Mouse (Mus musculus) Patski (cell line): Measurements from ENCODE around the gene Senp7. TPM values are rescaled to one million over a fixed set of nuclear protein-coding genes. Genes with fewer than 3 reads are reported as not detected.
"Not testable (repeated sequence)": the region's sequence is repeated elsewhere in the genome, so short reads cannot be mapped to it uniquely, and the experiment has no call there.

Experiments
- ATAC-seq: fragments of 100-300 bp; one replicate; pipeline ENCODE4 v1.8.0; 2021
- CTCF ChIA-PET: fragments of 350-600 bp; sonication (Branson Sonifier 250); formaldehyde crosslinking; loops from one replicate; lab custom pipeline; 2022; ENCODE audit warnings: inconsistent platforms; lab: Charles Lee
- POLR2A ChIA-PET: fragments of 350-600 bp; sonication (Branson Sonifier 250); formaldehyde crosslinking; loops from one replicate; lab custom pipeline; 2022; ENCODE audit warnings: antibody characterized with exemption, inconsistent platforms; lab: Charles Lee
- DNase-seq: peaks from one replicate; pipeline ENCODE4 v3.0.0-alpha.2; 2011; ENCODE audit warnings: low read depth, low spot score
- H3K27me3 ChIP-seq: fragments of 371-371 bp; one replicate; pipeline ENCODE4 v1.5.1; 2021
- CTCF ChIP-seq: fragments of 100-300 bp; IDR thresholded peaks from one replicate; pipeline ENCODE4 v1.5.1; 2021
- in situ Hi-C: fragments of 300-500 bp; cut with MboI; formaldehyde crosslinking; loops from 3 replicates; pipeline ENCODE4 v1.11.1; 2018; ENCODE audit warnings: low pct_unique_long_range_greater_than_20kb, mixed read lengths
- polyA plus RNA-seq: library from polyadenylated mRNA; unstranded; gene quantifications from one replicate; pipeline ENCODE4 v1.2.3, GENCODE M21; 2021

Gene Senp7
- polyA plus RNA-seq = 22.8 TPM

DNA sequence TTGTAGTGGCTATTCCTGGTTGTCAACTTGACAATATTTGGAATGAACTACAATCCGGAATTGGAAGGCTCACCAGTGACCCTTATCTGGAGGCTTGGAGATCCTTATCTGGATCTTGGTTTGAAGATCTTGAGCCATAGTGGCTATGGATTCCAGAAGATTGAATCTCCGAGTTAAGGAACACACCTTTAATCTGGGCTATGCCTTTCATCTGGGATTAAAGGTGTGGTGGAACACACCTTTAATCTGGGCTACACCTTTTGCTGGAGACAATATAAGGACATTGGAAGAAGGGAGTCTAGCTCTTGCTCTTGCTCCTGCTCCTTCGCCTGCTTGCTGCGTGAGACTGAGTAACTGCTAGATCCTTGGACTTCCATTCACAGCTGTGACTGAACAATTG, at the start of gene Senp7:
Senp7 (plus strand) TSS at position 301 of the 400 bp plus-strand sequence.
- POLR2A ChIA-PET, in situ Hi-C loops, CTCF ChIA-PET, DNase-seq, ATAC-seq, H3K27me3 ChIP-seq: not testable (repeated sequence)

DNA sequence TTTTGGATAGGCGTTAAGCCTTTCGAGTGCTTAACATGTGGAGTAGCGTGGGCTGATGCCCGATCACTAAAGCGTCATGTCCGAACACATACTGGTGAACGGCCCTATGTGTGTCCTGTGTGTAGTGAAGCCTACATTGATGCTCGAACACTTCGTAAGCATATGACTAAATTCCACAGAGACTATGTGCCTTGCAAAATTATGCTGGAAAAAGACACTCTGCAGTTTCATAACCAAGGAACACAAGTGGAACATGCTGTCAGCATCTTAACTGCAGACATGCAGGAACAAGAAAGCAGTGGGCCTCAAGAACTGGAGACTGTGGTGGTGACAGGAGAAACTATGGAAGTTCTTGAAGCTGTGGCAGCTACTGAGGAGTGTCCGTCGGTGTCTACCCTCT, 41.3 kb upstream of the Senp7 start:
- CTCF ChIA-PET = interaction anchor here (0.8 kb wide), 1 partner anchor 12 kb away, joined by 3 read pairs; no protein-coding TSS in a partner anchor
- POLR2A ChIA-PET = no interaction called here
- no peaks in the 10 kb centered on the region for H3K27me3 ChIP-seq
- DNase-seq (no peak), ATAC-seq (no peak)
- no peak for TF ChIP-seq CTCF
- in situ Hi-C loops = no loop called here

- no peak for DNase-seq
- no peaks in the 10 kb centered on the region for H3K27me3 ChIP-seq
- ATAC-seq = no peak
- no peak for TF ChIP-seq CTCF
- POLR2A ChIA-PET = interaction anchor here (1.6 kb wide), 1 partner anchor 11 kb away, joined by 3 read pairs; no protein-coding TSS in a partner anchor
- in situ Hi-C loops = no loop called here
- CTCF ChIA-PET = interaction anchor here (1.2 to 3.5 kb wide), 2 partner anchors 29 to 56 kb away, joined by 3 to 13 read pairs; no protein-coding TSS in a partner anchor
Observed at GRCm38 (mm10) chr16:56008862-56009261, 39.3 kb upstream of the Senp7 start.

GRCm38 (mm10) chr16:56012789-56013743, 35.1 kb upstream of the Senp7 start:
- peak; percentile 33 for TF ChIP-seq CTCF
- DNase-seq = no peak

DNA sequence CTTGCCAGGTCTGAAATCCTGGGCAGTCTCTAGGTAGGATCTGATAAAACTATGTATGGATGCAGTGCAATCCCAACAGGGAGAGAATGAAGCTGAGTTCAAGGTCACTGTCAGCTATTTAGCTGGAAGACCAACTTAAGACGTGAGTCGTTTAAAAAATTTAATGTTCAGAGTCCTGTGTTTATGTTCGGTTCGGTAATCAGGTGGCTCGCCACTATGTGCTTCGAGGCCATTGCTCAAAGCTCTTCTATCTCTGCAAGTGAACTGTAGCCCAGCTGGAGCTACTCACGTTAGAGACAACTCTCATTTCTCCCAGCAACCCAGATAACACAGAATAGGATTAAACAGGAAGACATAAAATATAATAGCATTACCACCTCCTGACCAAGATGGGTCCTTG, 34.1 kb upstream of the Senp7 start:
- DNase-seq (no peak), ATAC-seq (no peak)
- no peak for TF ChIP-seq CTCF
- no peaks in the 10 kb centered on the region for H3K27me3 ChIP-seq
- ChIA-PET POLR2A (no interaction called here), CTCF (interaction anchor here (1.5 to 1.6 kb wide), 2 partner anchors 9 to 11 kb away, joined by 3 to 5 read pairs; no protein-coding TSS in a partner anchor)
- in situ Hi-C loops = loop anchor here (10.0 kb wide), 1 partner anchor 61 kb away; no protein-coding TSS in a partner anchor

More at GRCm38 (mm10) chr16:56012789-56013743, 35.1 kb upstream of the Senp7 start:
- in situ Hi-C loops = loop anchor here (10.0 kb wide), 1 partner anchor 62 kb away; no protein-coding TSS in a partner anchor
- ChIA-PET CTCF (interaction anchor here (1.5 to 1.6 kb wide), 2 partner anchors 8 to 12 kb away, joined by 3 to 5 read pairs; no protein-coding TSS in a partner anchor), POLR2A (interaction anchor here (0.6 kb wide), 1 partner anchor 43 kb away, joined by 4 read pairs; no protein-coding TSS in a partner anchor)
- H3K27me3 ChIP-seq = no peaks in the 10 kb centered on the region
- ATAC-seq = no peak

- ChIA-PET CTCF (interaction anchor here (1.3 to 1.5 kb wide), 3 partner anchors 9 to 68 kb away, joined by 3 to 4 read pairs (median 3); partner anchors contain the start of gene Pcnp), POLR2A (interaction anchor here (0.7 to 1.3 kb wide), 2 partner anchors 10 to 11 kb away, joined by 3 read pairs; partner anchors contain the start of gene Pcnp)
- no peak for TF ChIP-seq CTCF
- in situ Hi-C loops = loop anchor here (10.0 kb wide), 1 partner anchor 55 kb away; no protein-coding TSS in a partner anchor
- ATAC-seq (no peak), DNase-seq (no peak)
- no peaks in the 10 kb centered on the region for H3K27me3 ChIP-seq
Observed at GRCm38 (mm10) chr16:56019660-56020059, 28.5 kb upstream of the Senp7 start.

GRCm38 (mm10) chr16:56027854-56028629, 20.1 kb upstream of the Senp7 start:
- POLR2A ChIA-PET = interaction anchor here (1.3 kb wide), 1 partner anchor 53 kb away, joined by 4 read pairs; no protein-coding TSS in a partner anchor
- ATAC-seq (no peak), DNase-seq (no peak)
- H3K27me3 ChIP-seq = no peaks in the 10 kb centered on the region
- in situ Hi-C loops = no loop called here
- TF ChIP-seq CTCF = no peak
- CTCF ChIA-PET = interaction anchor here (1.0 to 1.5 kb wide), 3 partner anchors 8 to 103 kb away, joined by 3 to 4 read pairs (median 4); no protein-coding TSS in a partner anchor

GRCm38 (mm10) chr16:56028722-56029551, 19.2 kb upstream of the Senp7 start:
- H3K27me3 ChIP-seq = no peaks in the 10 kb centered on the region
- no peak for TF ChIP-seq CTCF
- ChIA-PET CTCF (interaction anchor here (1.0 to 1.5 kb wide), 3 partner anchors 9 to 103 kb away, joined by 3 to 4 read pairs (median 4); no protein-coding TSS in a partner anchor), POLR2A (interaction anchor here (0.6 to 1.3 kb wide), 4 partner anchors 10 to 125 kb away, joined by 3 to 4 read pairs (median 3); no protein-coding TSS in a partner anchor)
- DNase-seq (no peak), ATAC-seq (peak; percentile 72)
- in situ Hi-C loops = no loop called here

GRCm38 (mm10) chr16:56029661-56030082, 18.5 kb upstream of the Senp7 start, which contains the start of gene Pcnp:
Gene Pcnp, minus strand, starts transcription at chr16:56029739.
- H3K27me3 ChIP-seq = no peaks in the 10 kb centered on the region
- in situ Hi-C loops = no loop called here
- CTCF ChIA-PET = interaction anchor here (1.0 to 1.5 kb wide), 2 partner anchors 10 to 57 kb away, joined by 3 to 4 read pairs; no protein-coding TSS in a partner anchor
- POLR2A ChIA-PET = interaction anchor here (1.2 to 1.3 kb wide), 2 partner anchors 10 to 54 kb away, joined by 3 to 4 read pairs; no protein-coding TSS in a partner anchor
- no peak for TF ChIP-seq CTCF
- DNase-seq = peak; percentile 81
- peak; percentile 94 for ATAC-seq
